Mouse (Mus musculus) T-helper 1 cell (primary cell): Measurements from ENCODE around the gene Lbhd2.

ENCODE experiments used
- in situ Hi-C: fragments of 300-600 bp; cut with MboI, MseI; formaldehyde crosslinking; loops from one replicate; pipeline ENCODE4 v1.15.1; 2025; ENCODE audit warnings: high pct_unique_total_duplicates

Gene Lbhd2

GRCm38 (mm10) chr12:111430868-111431817 lies 24.5 kb downstream of the Lbhd2 start:
- in situ Hi-C loops, result no loop called here

- in situ Hi-C loops, result no loop called here
Measured at GRCm38 (mm10) chr12:111432097-111432496, 25.5 kb downstream of the Lbhd2 start.

GRCm38 (mm10) chr12:111432751-111433331 lies 26.2 kb downstream of the Lbhd2 start:
- in situ Hi-C loops, result no loop called here

- in situ Hi-C loops, result no loop called here
Measured at GRCm38 (mm10) chr12:111434164-111434744, 27.6 kb downstream of the Lbhd2 start.

- in situ Hi-C loops, result no loop called here
Measured at GRCm38 (mm10) chr12:111434745-111435327, 28.2 kb downstream of the Lbhd2 start.

GRCm38 (mm10) chr12:111436170-111436569 lies 29.6 kb downstream of the Lbhd2 start:
- in situ Hi-C loops, result no loop called here

- in situ Hi-C loops, result no loop called here
Measured at GRCm38 (mm10) chr12:111436640-111437039, 30.0 kb downstream of the Lbhd2 start.

GRCm38 (mm10) chr12:111437222-111437900 lies 30.8 kb downstream of the Lbhd2 start:
- in situ Hi-C loops, result no loop called here

- in situ Hi-C loops, result no loop called here
Measured at GRCm38 (mm10) chr12:111438850-111439249, 32.2 kb downstream of the Lbhd2 start.

- in situ Hi-C loops, result no loop called here
Measured at GRCm38 (mm10) chr12:111440701-111441373, 34.2 kb downstream of the Lbhd2 start.

- in situ Hi-C loops, result no loop called here
Measured at GRCm38 (mm10) chr12:111441523-111441922, 34.9 kb downstream of the Lbhd2 start.

GRCm38 (mm10) chr12:111442309-111443010 lies 35.9 kb downstream of the Lbhd2 start, which contains the start of gene Tnfaip2:
Gene Tnfaip2 (plus strand): TSS chr12:111442469.
- in situ Hi-C loops, result no loop called here

GRCm38 (mm10) chr12:111443011-111443870 lies 36.6 kb downstream of the Lbhd2 start:
- in situ Hi-C loops, result no loop called here

GRCm38 (mm10) chr12:111443921-111444831 lies 37.6 kb downstream of the Lbhd2 start:
- in situ Hi-C loops, result no loop called here

GRCm38 (mm10) chr12:111445161-111445889 lies 38.7 kb downstream of the Lbhd2 start:
- in situ Hi-C loops, result no loop called here

- in situ Hi-C loops, result no loop called here
Measured at GRCm38 (mm10) chr12:111445890-111446613, 39.4 kb downstream of the Lbhd2 start.

GRCm38 (mm10) chr12:111446745-111447144 lies 40.1 kb downstream of the Lbhd2 start:
- in situ Hi-C loops, result no loop called here
